Mouse (Mus musculus): ENCODE results near the gene Pla2g2d.

Gene Pla2g2d

DNA sequence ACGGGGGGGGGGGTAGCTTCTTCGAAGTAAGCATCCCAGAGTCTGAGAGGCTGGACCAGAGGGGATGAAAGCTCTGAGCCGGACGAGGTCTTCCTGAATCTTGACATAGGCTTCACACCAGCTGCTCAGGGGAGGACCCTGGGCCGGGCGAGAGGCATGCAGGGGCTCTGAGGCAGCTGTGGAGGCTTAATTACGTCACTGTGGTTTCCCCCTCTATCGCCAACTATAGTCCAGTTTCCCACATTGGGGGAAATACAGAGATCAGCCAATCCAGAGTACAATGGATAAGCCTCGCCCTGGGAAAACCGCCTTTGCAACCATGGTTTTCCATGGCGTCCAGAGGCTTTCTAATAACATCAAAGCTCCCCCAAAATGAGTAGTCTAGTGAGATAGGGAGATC lies 51.6 kb downstream of the Pla2g2d start:
- DNase-seq = no peak

Measured in cerebellum, adult 9-11 months (tissue).